Mouse (Mus musculus) intestine, postnatal 0 days (tissue): Measurements from ENCODE around the gene Ncapd2. TPM values are rescaled to one million over a fixed set of nuclear protein-coding genes. Genes with fewer than 3 reads are reported as not detected.

Experiments
- ATAC-seq: fragments of 200-750 bp; cut with Nextera tagmentation; 2 replicates; pipeline ENCODE4 v1.8.0; 2017; ENCODE audit warnings: mild to moderate bottlenecking, moderate TSS enrichment, moderate library complexity
- H3K27ac ChIP-seq: fragments of 300-500 bp; sonication (generic); 2 replicates; pipeline ENCODE4 v1.5.1; 2014; ENCODE audit warnings: mild to moderate bottlenecking, low read depth, low read length, moderate library complexity
- H3K27me3 ChIP-seq: fragments of 300-500 bp; sonication (generic); replicated peaks from 2 replicates; pipeline ENCODE4 v1.6.1; 2014; ENCODE audit warnings: low read length, mixed read lengths; ENCODE audit not compliant: control insufficient read depth, insufficient read depth
- H3K36me3 ChIP-seq: fragments of 300-500 bp; sonication (generic); 2 replicates; pipeline ENCODE4 v1.6.1; 2014; ENCODE audit warnings: mild to moderate bottlenecking, moderate library complexity; ENCODE audit not compliant: control insufficient read depth, insufficient read depth
- H3K4me1 ChIP-seq: fragments of 300-500 bp; sonication (generic); replicated peaks from 2 replicates; pipeline ENCODE4 v1.6.1; 2014; ENCODE audit warnings: antibody characterized with exemption, low read length, mixed read lengths; ENCODE audit not compliant: control insufficient read depth, insufficient read depth
- H3K4me2 ChIP-seq: fragments of 300-500 bp; sonication (generic); replicated peaks from 2 replicates; pipeline ENCODE4 v1.6.1; 2014; ENCODE audit warnings: low read depth, mild to moderate bottlenecking, moderate library complexity
- H3K4me3 ChIP-seq: fragments of 300-500 bp; sonication (generic); 2 replicates; pipeline ENCODE4 v1.5.1; 2014; ENCODE audit warnings: low read depth, low read length
- H3K9ac ChIP-seq: fragments of 300-500 bp; sonication (generic); 2 replicates; pipeline ENCODE4 v1.6.1; 2014; ENCODE audit warnings: mild to moderate bottlenecking, low read depth, low read length
- H3K9me3 ChIP-seq: fragments of 300-500 bp; sonication (generic); 2 replicates; pipeline ENCODE4 v1.6.1; 2016; ENCODE audit warnings: mixed run types; ENCODE audit not compliant: control insufficient read depth
- CTCF ChIP-seq: sonication (generic); IDR thresholded peaks from 2 replicates; pipeline ENCODE4 v1.5.1; 2016; ENCODE audit warnings: low read depth, mild to moderate bottlenecking, control low read depth, antibody characterized with exemption, moderate library complexity
- WGBS: fragments of 180-500 bp; shearing (Covaris S2); extraction: QIAGEN DNeasy Blood & Tissue Kit; methylation state at CpG from one replicate; pipeline ENCODE4 v1.1.7; 2014; 5-methylcytosine and 5-hydroxymethylcytosine counted together
- polyA plus RNA-seq: library from polyadenylated mRNA; unstranded; fragments of >200 nt; fragmentation: Nextera tagmentation; extraction: Ambion mirVana; gene quantifications from 2 replicates; pipeline ENCODE4 v1.2.1, GENCODE M21; 2015

Ncapd2 gene
- polyA plus RNA-seq, 1 experiment from 2014 or later = 17.9 TPM

DNA sequence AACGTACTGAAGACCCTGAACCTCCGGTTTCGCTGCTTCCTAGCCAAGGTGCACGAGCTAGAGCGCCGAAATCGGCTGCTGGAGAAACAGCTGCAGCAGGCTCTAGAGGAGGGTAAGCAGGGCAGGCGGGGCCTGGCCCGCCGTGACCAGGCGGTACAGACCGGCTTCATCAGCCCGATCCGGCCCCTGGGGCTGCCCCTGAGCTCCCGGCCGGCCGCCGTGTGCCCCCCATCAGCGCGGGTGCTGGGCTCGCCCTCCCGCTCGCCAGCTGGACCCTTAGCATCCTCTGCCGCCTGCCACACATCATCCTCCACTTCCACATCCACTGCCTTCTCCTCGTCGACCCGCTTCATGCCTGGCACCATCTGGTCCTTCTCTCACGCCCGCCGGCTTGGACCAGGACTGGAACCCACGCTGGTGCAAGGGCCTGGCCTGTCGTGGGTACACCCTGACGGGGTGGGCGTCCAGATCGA is 46.0 kb downstream of the Ncapd2 start:
- Histone ChIP-seq H3K4me1 (no peaks in the 10 kb centered on the region), H3K27me3 (no peaks in the 10 kb centered on the region), H3K4me2 (peak overlapping the region; percentile 68), H3K4me3 (peak overlapping the region; percentile 57), H3K36me3 (peaks cover 21% of the 10 kb centered on the region), H3K9ac (peak overlapping the region; percentile 62), H3K9me3 (no peaks in the 10 kb centered on the region), H3K27ac (peak overlapping the region; percentile 42; the same call in 1 of the 2 replicates)
- ATAC-seq = peak; percentile 41
- no peak for TF ChIP-seq CTCF
- 18% methylated on average over 32 of the region's 35 CpGs for WGBS

DNA sequence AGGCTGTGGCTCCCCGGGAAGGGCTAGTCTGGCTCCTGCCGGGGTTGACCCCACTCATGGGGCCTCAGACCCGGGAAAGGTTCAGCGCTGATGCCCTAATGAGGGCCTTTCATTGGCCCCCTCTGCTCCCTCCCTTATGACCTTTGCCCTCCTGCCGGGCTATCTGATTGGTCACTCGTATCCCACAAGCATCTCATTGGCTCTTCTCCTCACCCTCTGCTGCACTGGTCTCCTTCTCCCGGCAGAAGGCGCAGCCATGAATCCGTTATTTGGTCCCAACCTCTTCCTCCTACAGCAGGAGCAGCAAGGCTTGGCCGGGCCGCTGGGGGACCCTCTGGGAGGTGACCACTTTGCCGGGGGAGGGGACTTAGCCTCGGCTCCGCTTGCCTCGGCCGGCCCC is 46.5 kb downstream of the Ncapd2 start, which contains the start of gene Iffo1:
TSS of gene Iffo1 (plus strand) at position 241 of the 400 bp plus-strand sequence.
- 1% methylated on average over 16 of the region's 16 CpGs for WGBS
- Histone ChIP-seq H3K4me2 (peak within 1 kb of the TSS; percentile 68), H3K9ac (peak within 1 kb of the TSS; percentile 62), H3K27me3 (no peaks in the 10 kb centered on the region), H3K9me3 (no peaks in the 10 kb centered on the region), H3K27ac (peak within 1 kb of the TSS; percentile 42; the same call in 1 of the 2 replicates), H3K4me1 (no peaks in the 10 kb centered on the region), H3K4me3 (peak within 1 kb of the TSS; percentile 57), H3K36me3 (peaks cover 26% of the 10 kb centered on the region)
- ATAC-seq = peak; percentile 87
- peak; percentile 74 for TF ChIP-seq CTCF

DNA sequence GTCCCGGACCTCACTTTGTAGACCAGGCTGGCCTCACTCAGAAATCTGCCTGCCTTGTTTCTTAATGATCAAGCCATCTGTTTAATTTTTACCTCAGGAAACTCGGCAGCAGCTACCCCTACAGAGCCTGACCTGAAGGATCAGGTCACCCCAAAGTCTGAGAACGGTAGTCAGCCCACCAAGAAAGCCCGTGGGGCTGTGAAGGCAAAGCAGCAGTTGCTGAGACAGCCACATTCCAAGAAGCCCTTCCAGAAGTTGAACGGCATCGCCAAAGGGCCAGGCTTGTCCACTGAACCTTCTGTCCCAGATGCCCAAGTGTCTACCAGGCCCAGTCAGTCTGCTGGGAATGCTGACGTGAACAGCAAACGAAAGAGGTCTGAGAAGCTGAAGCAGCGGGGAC is 47.6 kb downstream of the Ncapd2 start:
- H3K27me3 ChIP-seq = no peaks in the 10 kb centered on the region
- H3K4me3 ChIP-seq = no peak overlapping the region
- H3K4me2 ChIP-seq = no peak overlapping the region
- WGBS = 82% methylated on average over 9 of the region's 9 CpGs
- no peak overlapping the region for H3K9ac ChIP-seq
- no peaks in the 10 kb centered on the region for H3K4me1 ChIP-seq
- no peaks in the 10 kb centered on the region for H3K9me3 ChIP-seq
- ATAC-seq = no peak
- peaks cover 37% of the 10 kb centered on the region for H3K36me3 ChIP-seq
- no peak overlapping the region for H3K27ac ChIP-seq
- TF ChIP-seq CTCF = no peak

DNA sequence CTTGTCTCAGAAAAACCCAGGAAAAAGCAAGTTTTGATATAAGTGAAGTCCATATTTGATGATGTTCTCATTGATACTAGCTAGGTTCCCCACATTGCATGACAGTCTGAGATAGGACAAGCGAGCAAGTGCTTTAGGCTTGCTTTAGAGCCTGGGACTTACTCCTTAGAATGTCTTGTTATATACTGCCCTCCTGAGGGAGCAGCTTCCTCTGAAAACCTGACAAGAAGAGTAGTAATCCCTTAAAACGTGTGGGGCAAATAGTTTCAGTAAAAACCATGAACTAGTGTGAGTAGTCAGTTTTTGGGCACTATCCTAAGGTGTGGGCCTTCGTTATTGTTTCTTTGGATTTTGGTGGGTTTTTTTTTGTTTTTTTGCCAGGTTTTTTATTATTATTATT is 48.4 kb downstream of the Ncapd2 start:
- WGBS = 74% methylated on average over 3 of the region's 3 CpGs
- no peaks in the 10 kb centered on the region for H3K4me1 ChIP-seq
- H3K9ac ChIP-seq = no peak overlapping the region
- no peak for TF ChIP-seq CTCF
- H3K36me3 ChIP-seq = peaks cover 45% of the 10 kb centered on the region
- no peak overlapping the region for H3K27ac ChIP-seq
- no peaks in the 10 kb centered on the region for H3K9me3 ChIP-seq
- H3K4me2 ChIP-seq = no peak overlapping the region
- ATAC-seq = no peak
- H3K27me3 ChIP-seq = no peaks in the 10 kb centered on the region
- no peak overlapping the region for H3K4me3 ChIP-seq

DNA sequence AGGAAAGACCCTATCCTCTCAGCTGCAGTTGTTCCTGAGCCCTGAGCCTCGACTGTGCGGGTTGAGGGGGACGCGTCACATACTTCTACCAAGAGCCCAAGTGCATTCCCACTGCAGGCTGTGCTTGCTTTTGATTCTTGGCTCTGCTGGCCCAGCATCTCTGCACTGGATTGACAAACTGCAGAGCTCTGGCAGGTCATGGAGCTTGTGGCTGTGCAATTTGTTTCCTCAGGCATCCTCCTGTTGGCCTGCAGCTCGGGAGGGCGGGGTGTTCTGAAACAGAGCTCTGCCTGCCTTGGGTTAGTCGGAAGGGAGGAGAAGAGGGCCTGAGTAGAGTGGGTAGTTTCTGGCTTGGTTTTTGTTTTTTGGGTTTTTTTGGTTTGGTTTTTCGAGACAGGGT is 49.1 kb downstream of the Ncapd2 start:
- no peak overlapping the region for H3K9ac ChIP-seq
- H3K27me3 ChIP-seq = no peaks in the 10 kb centered on the region
- no peak for TF ChIP-seq CTCF
- no peaks in the 10 kb centered on the region for H3K4me1 ChIP-seq
- H3K4me3 ChIP-seq = no peak overlapping the region
- ATAC-seq = no peak
- 86% methylated on average over 8 of the region's 8 CpGs for WGBS
- H3K9me3 ChIP-seq = no peaks in the 10 kb centered on the region
- no peak overlapping the region for H3K4me2 ChIP-seq
- no peak overlapping the region for H3K27ac ChIP-seq
- H3K36me3 ChIP-seq = peaks cover 52% of the 10 kb centered on the region

DNA sequence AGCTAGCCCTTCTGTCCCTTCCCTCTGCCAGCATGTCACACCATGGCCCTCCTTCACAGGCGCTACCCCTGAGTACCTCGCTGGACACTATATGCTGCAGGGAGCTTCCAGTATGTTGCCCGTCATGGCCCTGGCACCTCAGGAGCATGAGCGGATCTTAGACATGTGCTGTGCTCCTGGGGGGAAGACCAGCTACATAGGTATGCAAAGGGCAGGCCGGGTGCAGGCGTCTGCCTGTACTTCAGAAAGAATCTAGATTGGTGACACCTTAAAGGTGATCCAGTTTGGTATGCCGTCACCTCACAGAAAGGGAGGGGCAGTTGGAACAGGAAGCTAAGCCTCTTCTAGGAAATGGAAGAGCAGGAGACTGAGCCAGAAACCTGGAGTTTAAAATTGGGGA is 51.8 kb downstream of the Ncapd2 start:
- Histone ChIP-seq H3K27me3 (no peaks in the 10 kb centered on the region), H3K9me3 (no peaks in the 10 kb centered on the region), H3K4me3 (no peak overlapping the region), H3K36me3 (peaks cover 75% of the 10 kb centered on the region), H3K27ac (no peak overlapping the region), H3K4me2 (no peak overlapping the region), H3K4me1 (no peaks in the 10 kb centered on the region), H3K9ac (no peak overlapping the region)
- ATAC-seq = no peak
- WGBS = 90% methylated on average over 7 of the region's 7 CpGs
- no peak for TF ChIP-seq CTCF
